Mouse (Mus musculus) cerebellum, adult 2 months (tissue): ENCODE measurements around the gene Spats2. TPM values are rescaled to one million over a fixed set of nuclear protein-coding genes. Genes with fewer than 3 reads are reported as not detected.

Source experiments
- DNase-seq, 2 experiments: peaks; one replicate each; pipeline ENCODE4 v3.0.0; 2021
- H3K27ac ChIP-seq: fragments of 200-500 bp; 2 replicates; pipeline ENCODE4 v1.5.1; 2012; ENCODE audit warnings: low read length, control low read depth, inconsistent platforms; ENCODE audit not compliant: insufficient read depth
- H3K27me3 ChIP-seq: fragments of 200-500 bp; 2 replicates; pipeline ENCODE4 v1.6.1; 2012; ENCODE audit warnings: inconsistent platforms, mild to moderate bottlenecking, low read length, moderate library complexity; ENCODE audit not compliant: control insufficient read depth, insufficient read depth
- H3K4me1 ChIP-seq: fragments of 200-500 bp; 2 replicates; pipeline ENCODE4 v1.6.1; 2011; ENCODE audit warnings: low read length; ENCODE audit not compliant: control insufficient read depth, insufficient read depth
- H3K4me3 ChIP-seq: fragments of 200-500 bp; replicated peaks from 2 replicates; pipeline ENCODE3; 2011; ENCODE audit warnings: mild to moderate bottlenecking, low read depth, low read length, control low read depth; ENCODE audit not compliant: insufficient read depth
- CTCF ChIP-seq: fragments of 200-500 bp; IDR thresholded peaks from 2 replicates; pipeline ENCODE4 v1.5.1; 2011; ENCODE audit warnings: low read depth, mild to moderate bottlenecking, control low read depth, low read length, moderate library complexity, borderline replicate concordance; ENCODE audit not compliant: insufficient read depth
- POLR2A ChIP-seq: fragments of 200-500 bp; IDR thresholded peaks from 2 replicates; pipeline ENCODE4 v1.6.1; 2011; ENCODE audit warnings: low read length, control low read depth, borderline replicate concordance; ENCODE audit not compliant: insufficient read depth
- WGBS: fragments of 180-500 bp; shearing (Covaris S2); methylation state at CpG from one replicate; pipeline ENCODE4 v1.1.7; 2018; 5-methylcytosine and 5-hydroxymethylcytosine counted together
- polyA plus RNA-seq: library from polyadenylated mRNA; depleted of rRNA; stranded (reverse); fragments of >200 nt; gene quantifications from 2 replicates; pipeline ENCODE4 v1.2.3, GENCODE M21; 2012

Spats2 gene
- polyA plus RNA-seq, 1 experiment = 26.9 TPM

DNA sequence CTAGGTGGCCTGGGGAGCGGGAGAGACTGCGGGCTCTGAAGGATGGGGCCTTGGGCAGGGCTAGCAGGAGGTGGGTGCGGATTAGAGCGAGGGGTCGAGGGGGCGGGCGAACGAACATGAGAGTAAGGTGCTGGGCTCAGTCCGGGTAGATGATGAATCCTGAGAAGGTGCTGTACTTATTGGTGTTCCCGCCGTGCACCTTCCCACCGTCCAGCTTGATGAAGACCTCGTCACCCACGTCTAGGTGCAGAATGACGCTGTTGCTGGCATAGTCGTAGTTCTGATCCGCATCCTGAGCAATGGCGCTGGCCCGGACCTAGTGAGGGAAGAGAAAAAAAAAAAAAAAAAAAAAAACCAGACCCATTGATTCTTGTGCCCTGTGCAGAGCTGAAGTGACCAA, 41.1 kb upstream of the Spats2 start:
- peaks cover 3% of the 10 kb centered on the region; the same call in 1 of the 2 replicates for H3K27me3 ChIP-seq

DNA sequence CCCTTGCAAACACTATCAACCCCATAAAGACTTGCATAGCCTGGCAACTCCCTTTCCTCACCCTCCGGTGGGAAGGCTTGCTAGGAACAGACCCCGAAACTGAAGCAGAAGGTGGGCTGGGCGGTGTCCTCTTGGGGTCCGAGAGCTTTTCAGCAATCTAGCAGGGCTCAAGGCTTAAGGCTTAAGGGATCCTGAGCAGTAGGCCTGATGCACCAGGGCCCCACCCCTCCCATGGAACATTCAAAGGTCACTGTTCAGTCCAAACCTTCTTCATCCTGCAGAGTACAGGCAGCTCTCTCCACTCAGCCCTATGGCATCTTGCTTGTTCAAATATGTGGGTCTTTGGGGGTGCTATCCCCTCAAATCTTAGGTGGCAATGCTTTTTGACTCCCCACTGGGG, 39.7 kb upstream of the Spats2 start:
- H3K27me3 ChIP-seq = peaks cover 3% of the 10 kb centered on the region; the same call in 1 of the 2 replicates
- TF ChIP-seq POLR2A (no peak), CTCF (no peak)
- no peak overlapping the region for H3K27ac ChIP-seq
- no peak overlapping the region for H3K4me3 ChIP-seq
- WGBS = 81% methylated on average over 4 of the region's 4 CpGs
- DNase-seq = no peak
- H3K4me1 ChIP-seq = no peaks in the 10 kb centered on the region

More for the DNA sequence above, 41.1 kb upstream of the Spats2 start:
- WGBS = 32% methylated on average over 19 of the region's 19 CpGs
- TF ChIP-seq POLR2A = no peak
- TF ChIP-seq CTCF = no peak
- no peak for DNase-seq
- Histone ChIP-seq H3K27ac (no peak overlapping the region), H3K4me3 (no peak overlapping the region), H3K4me1 (no peaks in the 10 kb centered on the region)

- no peak for DNase-seq
- TF ChIP-seq CTCF (no peak), POLR2A (no peak)
- WGBS = 8% methylated on average over 60 of the region's 60 CpGs
- Histone ChIP-seq H3K4me3 (no peak within 1 kb of the TSS), H3K27me3 (peaks cover 3% of the 10 kb centered on the region; the same call in 1 of the 2 replicates), H3K4me1 (no peaks in the 10 kb centered on the region), H3K27ac (no peak within 1 kb of the TSS)
These were observed 38.3 kb upstream of the Spats2 start, which contains the start of gene C1ql4 for GRCm38 (mm10) chr15:99087253-99088075. C1ql4 (minus strand) TSS chr15:99087817.

GRCm38 (mm10) chr15:99088292-99088691, 37.4 kb upstream of the Spats2 start:
- Histone ChIP-seq H3K4me1 (no peaks in the 10 kb centered on the region), H3K27me3 (peaks cover 3% of the 10 kb centered on the region; the same call in 1 of the 2 replicates), H3K27ac (no peak overlapping the region), H3K4me3 (no peak overlapping the region)
- under 1% methylated on average over 27 of the region's 27 CpGs for WGBS
- peak; percentile 62 for TF ChIP-seq CTCF
- TF ChIP-seq POLR2A = no peak
- DNase-seq = peak; percentile 59 to 65

- 30% methylated on average over 14 of the region's 14 CpGs for WGBS
- Histone ChIP-seq H3K4me3 (no peak overlapping the region), H3K27me3 (peaks cover 3% of the 10 kb centered on the region; the same call in 1 of the 2 replicates), H3K27ac (no peak overlapping the region), H3K4me1 (no peaks in the 10 kb centered on the region)
- no peak for DNase-seq
- TF ChIP-seq POLR2A = no peak
- TF ChIP-seq CTCF = no peak
These were observed 36.6 kb upstream of the Spats2 start for GRCm38 (mm10) chr15:99089069-99089468.

- no peak for DNase-seq
- Histone ChIP-seq H3K27me3 (peaks cover 8% of the 10 kb centered on the region; the same call in 1 of the 2 replicates), H3K27ac (no peak within 1 kb of the TSS), H3K4me3 (peak within 1 kb of the TSS; percentile 48), H3K4me1 (0 out of 2 replicates have a peak, but pooled peaks cover 3% of the 10 kb centered on the region)
- TF ChIP-seq CTCF (no peak), POLR2A (no peak)
- WGBS = 72% methylated on average over 8 of the region's 8 CpGs
These were observed 32.8 kb upstream of the Spats2 start, which contains the start of gene Dnajc22 for GRCm38 (mm10) chr15:99092870-99093269. Dnajc22 (plus strand) TSS chr15:99093170.

DNA sequence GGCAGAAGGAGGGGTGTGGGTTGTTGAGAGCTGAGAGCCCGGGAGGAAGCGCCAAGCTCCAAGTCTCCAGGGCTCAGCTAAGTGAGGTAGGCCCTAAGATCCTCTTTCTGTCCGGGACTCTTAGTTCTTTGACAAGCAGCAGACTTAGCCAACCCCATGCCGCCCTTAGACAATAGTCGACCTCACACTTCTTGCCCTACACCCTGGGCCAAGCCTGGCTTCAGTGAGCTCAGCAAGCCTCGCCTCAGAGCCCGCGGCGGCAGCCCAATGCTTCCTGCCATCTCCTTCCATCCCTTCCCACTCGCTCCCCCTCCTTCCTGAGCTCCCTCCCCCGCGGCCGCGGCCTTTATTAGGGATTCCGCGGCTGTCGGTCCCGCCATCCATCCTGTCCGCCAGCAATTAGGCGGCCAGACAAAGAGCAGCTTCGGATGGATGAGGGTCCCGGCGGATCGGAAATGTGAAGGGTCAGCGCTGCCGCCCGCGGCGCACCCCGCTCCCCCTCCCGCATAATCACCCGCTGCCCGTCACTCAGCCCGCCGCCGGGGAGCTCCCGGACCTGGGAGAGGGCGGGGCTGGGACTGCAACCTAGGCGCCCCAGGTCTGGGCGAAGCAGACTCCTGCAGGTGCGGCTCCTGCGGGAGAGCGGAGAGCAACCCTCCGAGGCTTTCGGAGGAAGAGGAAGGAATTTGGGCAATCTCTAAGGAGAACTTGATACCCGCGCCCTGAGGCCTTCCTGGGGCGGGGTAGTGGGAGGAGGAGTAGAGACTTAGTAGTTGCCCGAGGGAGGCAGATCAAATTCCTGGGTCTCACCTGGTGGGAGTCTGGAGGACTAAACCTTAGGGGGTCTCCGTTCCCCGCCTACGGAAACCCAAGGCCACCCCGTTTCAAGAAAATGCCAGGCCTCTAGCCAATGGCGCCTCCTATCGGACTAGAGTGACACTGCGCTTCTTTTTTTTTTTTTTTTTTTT, 32.1 kb upstream of the Spats2 start:
- H3K4me1 ChIP-seq = 0 out of 2 replicates have a peak, but pooled peaks cover 3% of the 10 kb centered on the region
- H3K4me3 ChIP-seq = peak overlapping the region; percentile 48
- TF ChIP-seq CTCF (peak; percentile 52), POLR2A (no peak)
- DNase-seq = peak; percentile 44 to 63
- WGBS = 4% methylated on average over 56 of the region's 56 CpGs
- peaks cover 8% of the 10 kb centered on the region; the same call in 1 of the 2 replicates for H3K27me3 ChIP-seq
- no peak overlapping the region for H3K27ac ChIP-seq
